In the genomic region with DNA sequence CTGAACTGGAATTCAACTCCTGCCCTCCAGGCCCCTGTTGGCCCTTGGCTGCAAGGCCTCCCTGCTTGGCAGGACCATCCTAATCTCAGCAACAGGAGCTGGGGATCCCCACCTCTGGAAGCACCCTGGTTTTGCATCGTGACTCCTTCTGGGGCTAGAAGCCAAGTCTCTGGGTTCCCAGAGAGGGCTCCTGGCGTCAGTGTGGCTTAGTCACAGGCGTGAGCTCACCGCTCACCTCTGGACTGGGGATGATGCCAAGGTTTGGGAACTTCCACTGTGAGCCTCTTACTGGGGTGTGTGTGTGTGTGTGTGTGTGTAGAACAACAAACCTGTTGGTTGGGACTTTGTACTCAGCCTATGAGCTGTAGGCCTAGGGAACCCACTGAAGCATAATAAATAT, we compare ENCODE assay signal across 9 mouse cellular contexts. TPM values are rescaled to one million over a fixed set of nuclear protein-coding genes. Genes with fewer than 3 reads are reported as not detected.
DNase-seq lines count a peak whose midpoint lies in the region; ATAC-seq and TF ChIP-seq lines count a peak whose summit lies in the region.
"Had no signal": no experiment of that assay in that cellular context is flagged by ENCODE, and none has a peak within 500 bp of the region (broad histone marks: within the 10 kb centered on the region; RNA-seq: fewer than 3 reads in every experiment).

No protein-coding gene starts in this region.

- CTCF ChIA-PET in Patski (lab: Charles Lee) = interaction anchor here (0.9 to 1.6 kb wide), 7 partner anchors 13 to 45 kb away, joined by 3 to 5 read pairs (median 3); no protein-coding TSS in a partner anchor

- H3K36me3 ChIP-seq in heart, embryonic 14.5 days (ENCODE audit: control insufficient read depth, insufficient read depth, low read length) = no peaks in the 10 kb centered on the region
- no peaks in the 10 kb centered on the region for H3K36me3 ChIP-seq in midbrain, embryonic 15.5 days (replicated peaks)
- H3K36me3 ChIP-seq: limb, embryonic 12.5 days had no signal

- H3K27me3 ChIP-seq in Patski = no peaks in the 10 kb centered on the region
- no peaks in the 10 kb centered on the region for H3K27me3 ChIP-seq in heart, embryonic 14.5 days (ENCODE audit: control insufficient read depth, insufficient read depth, low read length)
- 0 out of 2 replicates have a peak, but pooled peaks cover 3% of the 10 kb centered on the region for H3K27me3 ChIP-seq in midbrain, embryonic 15.5 days (replicated peaks)

- no peak for TF ChIP-seq CTCF in Patski (IDR thresholded peaks at IDR 0.05)

- H3K4me2 ChIP-seq in heart, embryonic 14.5 days (ENCODE audit: low read length) = peak overlapping the region; percentile 26
- no peak overlapping the region for H3K4me2 ChIP-seq in midbrain, embryonic 15.5 days
- H3K4me2 ChIP-seq: limb, embryonic 12.5 days had no signal

- H3K9ac ChIP-seq in heart, embryonic 14.5 days (ENCODE audit: low read length) = peak overlapping the region; percentile 64
- no peak overlapping the region for H3K9ac ChIP-seq in midbrain, embryonic 15.5 days
- H3K9ac ChIP-seq: limb, embryonic 12.5 days had no signal

- no peaks in the 10 kb centered on the region for H3K9me3 ChIP-seq in heart, embryonic 14.5 days (ENCODE audit: control insufficient read depth, low read length)
- H3K9me3 ChIP-seq in midbrain, embryonic 15.5 days = no peaks in the 10 kb centered on the region
- H3K9me3 ChIP-seq: limb, embryonic 12.5 days had no signal

- ATAC-seq in Patski = peak; percentile 70
- ATAC-seq in heart, embryonic 14.5 days (ENCODE audit: insufficient number of reproducible peaks, insufficient read depth, low FRiP score, low read depth) = peak; percentile 28; the same call in 1 of the 2 replicates
- ATAC-seq in midbrain, embryonic 15.5 days (replicated peaks) = no peak

- in situ Hi-C loops in Patski (cut with MboI; ENCODE audit: low pct_unique_long_range_greater_than_20kb) = loop anchor here (5.0 kb wide), 1 partner anchor 42 kb away; no protein-coding TSS in a partner anchor

- no peak overlapping the region for H3K4me3 ChIP-seq in heart, embryonic 14.5 days (ENCODE audit: control insufficient read depth in 1 of 2, insufficient read depth in 1 of 2, low read depth in 1 of 2, low read length in 2 of 2)
- no peak overlapping the region for H3K4me3 ChIP-seq in midbrain, embryonic 15.5 days
- H3K4me3 ChIP-seq: limb, embryonic 12.5 days had no signal

- 21% methylated on average over 4 of the region's 4 CpGs for WGBS in heart, embryonic 14.5 days
- WGBS in midbrain, embryonic 15.5 days = 85% methylated on average over 4 of the region's 4 CpGs

- peaks cover 87 to 98% of the 10 kb centered on the region in 2 experiments for H3K4me1 ChIP-seq in heart, embryonic 14.5 days (ENCODE audit: control insufficient read depth in 2 of 2, insufficient read depth in 2 of 2, low read length in 2 of 2)
- peaks cover 13% of the 10 kb centered on the region for H3K4me1 ChIP-seq in midbrain, embryonic 15.5 days

- POLR2A ChIA-PET in Patski (lab: Charles Lee) = no interaction called here

- H3K27ac ChIP-seq in heart, embryonic 14.5 days (replicated peaks in 1 of 2; ENCODE audit: control insufficient read depth in 1 of 2, insufficient read depth in 1 of 2, low read depth in 2 of 2, low read length in 2 of 2) = peak overlapping the region; percentile 36 to 94
- no peak overlapping the region for H3K27ac ChIP-seq in midbrain, embryonic 15.5 days
- H3K27ac ChIP-seq: limb, embryonic 12.5 days had no signal

- DNase-seq in 3134 (ENCODE audit: extremely low read depth, insufficient read length, low spot score) (peak; percentile 72), Patski (ENCODE audit: low read depth, low spot score) (peak; percentile 98)
- peak; percentile 83 to 93 for DNase-seq in kidney, postnatal 25 days
- DNase-seq in right cerebral cortex, postnatal 4 days = no peak
- DNase-seq in frontal cortex, postnatal 36 days (ENCODE audit: low spot score in 2 of 2) = no peak
- no peak for DNase-seq in cerebellum, adult 9-10 months

RNA-seq across cellular contexts. Expression of gene Dab2ip, which starts 31.7 kb away (rescaled TPM):
- 46.4 TPM for polyA plus RNA-seq in Patski (2021)
- polyA plus RNA-seq in heart, embryonic 14.5 days (2014; fragmentation: Nextera tagmentation; extraction: Ambion mirVana) = 46.6 and 49.8 TPM in 2 replicates
- polyA plus RNA-seq in midbrain, embryonic 15.5 days (2015; fragmentation: Nextera tagmentation; extraction: Ambion mirVana) = 75.5 and 79.7 TPM in 2 replicates

Comparison
In these comparisons a context has a peak if more than half of its experiments do, and no peak if none do; other contexts are left out.
1. DNase-seq: peak in 3134 (single experiment), Patski (single experiment) and kidney, postnatal 25 days (2 of 2); none in right cerebral cortex, postnatal 4 days (single experiment), frontal cortex, postnatal 36 days (0 of 2) and cerebellum, adult 9-10 months (single experiment).